ENCODE assay signal across 33 mouse cellular contexts in the genomic region with DNA sequence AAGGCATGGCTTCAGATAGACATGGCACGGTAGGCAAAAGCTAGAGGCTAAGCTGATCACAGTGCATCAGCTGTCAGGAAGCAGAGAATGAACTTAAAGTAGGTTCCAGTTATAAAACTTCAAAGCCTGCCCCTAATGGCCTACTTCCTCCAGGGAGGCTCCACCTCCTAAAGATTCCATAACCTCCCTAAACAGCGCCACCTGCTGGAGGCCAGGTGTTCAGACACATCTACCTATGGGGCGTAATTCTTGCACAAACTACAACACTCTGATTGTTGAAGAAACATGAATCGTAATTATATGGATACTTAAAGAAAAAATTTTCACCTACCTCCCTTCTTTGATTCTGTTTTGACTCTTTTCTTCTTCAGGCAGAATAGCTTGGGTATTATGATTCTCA.
DNase-seq lines count a peak whose midpoint lies in the region; ATAC-seq and TF ChIP-seq lines count a peak whose summit lies in the region.
"Had no signal": no experiment of that assay in that cellular context is flagged by ENCODE, and none has a peak within 500 bp of the region (broad histone marks: within the 10 kb centered on the region; RNA-seq: fewer than 3 reads in every experiment).

No protein-coding gene starts in this region.

- H3K4me2 ChIP-seq in hindbrain, postnatal 0 days (ENCODE audit: low read depth, low read length) = no peak overlapping the region
- no peak overlapping the region for H3K4me2 ChIP-seq in hindbrain, embryonic 12.5 days (replicated peaks)
- no peak overlapping the region for H3K4me2 ChIP-seq in liver, postnatal 0 days (ENCODE audit: low read depth, low read length)
- H3K4me2 ChIP-seq in liver, embryonic 11.5 days = no peak overlapping the region
- H3K4me2 ChIP-seq: embryonic facial prominence, embryonic 15.5 days; forebrain, embryonic 12.5 days; intestine, embryonic 15.5 days; limb, embryonic 13.5 days; midbrain, embryonic 15.5 days; stomach, embryonic 15.5 days had no signal

- TF ChIP-seq EP300 in liver, postnatal 0 days (IDR thresholded peaks at IDR 0.05; ENCODE audit: low read depth) = no peak

- H3K9ac ChIP-seq in hindbrain, postnatal 0 days (replicated peaks; ENCODE audit: low read length) = no peak overlapping the region
- no peak overlapping the region for H3K9ac ChIP-seq in hindbrain, embryonic 12.5 days
- H3K9ac ChIP-seq in liver, postnatal 0 days (replicated peaks) = no peak overlapping the region
- no peak overlapping the region for H3K9ac ChIP-seq in liver, embryonic 11.5 days (ENCODE audit: low read depth, low read length)
- H3K9ac ChIP-seq: embryonic facial prominence, embryonic 15.5 days; forebrain, embryonic 12.5 days; intestine, embryonic 15.5 days; limb, embryonic 13.5 days; midbrain, embryonic 15.5 days; stomach, embryonic 15.5 days had no signal

- no peak for DNase-seq in hindbrain, postnatal 0 days (ENCODE audit: low spot score)
- DNase-seq in liver, postnatal 0 days = no peak
- no peak for DNase-seq in liver, embryonic 11.5 days (ENCODE audit: low spot score)
- DNase-seq in ES-CJ7 (ENCODE audit: low read depth, low spot score) (peak; percentile 4), NIH3T3 (ENCODE audit: low read depth) (peak; percentile 3)
- DNase-seq in left cerebral cortex, adult 9 months (ENCODE audit: low spot score in 2 of 2) = no peak
- DNase-seq: adrenal gland, adult 2 months; adrenal gland, postnatal 36 days; cerebellum, adult 18-20 months; cerebellum, postnatal 10 days; gastrocnemius, postnatal 25 days; heart, adult 18-20 months; heart, postnatal 14 days; kidney, adult 2 months; kidney, postnatal 36 days; layer of hippocampus, postnatal 36 days; right cerebral cortex, postnatal 25 days; thymus, adult 2 months had no signal

- no peaks in the 10 kb centered on the region for H3K4me1 ChIP-seq in hindbrain, postnatal 0 days (ENCODE audit: insufficient read depth, low read length)
- H3K4me1 ChIP-seq in hindbrain, embryonic 12.5 days = no peaks in the 10 kb centered on the region
- H3K4me1 ChIP-seq in liver, postnatal 0 days (ENCODE audit: insufficient read depth) = no peaks in the 10 kb centered on the region
- H3K4me1 ChIP-seq in liver, embryonic 11.5 days (replicated peaks; ENCODE audit: control insufficient read depth, insufficient read depth, low read length) = no peaks in the 10 kb centered on the region
- H3K4me1 ChIP-seq: embryonic facial prominence, embryonic 10.5 days; embryonic facial prominence, embryonic 15.5 days; forebrain, embryonic 12.5 days; hindbrain, embryonic 10.5 days; intestine, embryonic 15.5 days; limb, embryonic 13.5 days; midbrain, embryonic 15.5 days; stomach, embryonic 15.5 days had no signal

- H3K9me3 ChIP-seq in hindbrain, postnatal 0 days (ENCODE audit: low read length) = no peaks in the 10 kb centered on the region
- no peaks in the 10 kb centered on the region for H3K9me3 ChIP-seq in hindbrain, embryonic 12.5 days (replicated peaks)
- H3K9me3 ChIP-seq in liver, postnatal 0 days (ENCODE audit: low read length) = peaks cover 3% of the 10 kb centered on the region
- no peaks in the 10 kb centered on the region for H3K9me3 ChIP-seq in liver, embryonic 11.5 days (ENCODE audit: control insufficient read depth, low read length)
- H3K9me3 ChIP-seq: embryonic facial prominence, embryonic 15.5 days; forebrain, embryonic 12.5 days; intestine, embryonic 15.5 days; midbrain, embryonic 15.5 days; stomach, embryonic 15.5 days had no signal

- peak; percentile 27; the same call in 1 of the 2 replicates for TF ChIP-seq CTCF in hindbrain, postnatal 0 days (IDR thresholded peaks at IDR 0.05; ENCODE audit: low read depth)
- peak; percentile 37 for TF ChIP-seq CTCF in liver, postnatal 0 days (IDR thresholded peaks at IDR 0.05; ENCODE audit: low read depth)

- H3K4me3 ChIP-seq in hindbrain, postnatal 0 days (ENCODE audit: low read length) = no peak overlapping the region
- H3K4me3 ChIP-seq in hindbrain, embryonic 12.5 days = no peak overlapping the region
- no peak overlapping the region for H3K4me3 ChIP-seq in liver, postnatal 0 days (ENCODE audit: low read depth, low read length)
- no peak overlapping the region for H3K4me3 ChIP-seq in liver, embryonic 11.5 days (ENCODE audit: low read depth, low read length)
- H3K4me3 ChIP-seq: embryonic facial prominence, embryonic 10.5 days; embryonic facial prominence, embryonic 15.5 days; forebrain, embryonic 12.5 days; hindbrain, embryonic 10.5 days; intestine, embryonic 15.5 days; limb, embryonic 13.5 days; midbrain, embryonic 15.5 days; stomach, embryonic 15.5 days had no signal

- no peaks in the 10 kb centered on the region for H3K27me3 ChIP-seq in hindbrain, postnatal 0 days (ENCODE audit: insufficient read depth, low read length)
- H3K27me3 ChIP-seq in hindbrain, embryonic 12.5 days = no peaks in the 10 kb centered on the region
- H3K27me3 ChIP-seq in liver, postnatal 0 days (ENCODE audit: insufficient read depth, low read length) = no peaks in the 10 kb centered on the region
- no peaks in the 10 kb centered on the region for H3K27me3 ChIP-seq in liver, embryonic 11.5 days (replicated peaks; ENCODE audit: control insufficient read depth, insufficient read depth, low read length)
- H3K27me3 ChIP-seq: embryonic facial prominence, embryonic 15.5 days; forebrain, embryonic 12.5 days; intestine, embryonic 15.5 days; limb, embryonic 13.5 days; midbrain, embryonic 15.5 days; stomach, embryonic 15.5 days had no signal

- no peak overlapping the region for H3K27ac ChIP-seq in hindbrain, postnatal 0 days
- no peak overlapping the region for H3K27ac ChIP-seq in hindbrain, embryonic 12.5 days
- no peak overlapping the region for H3K27ac ChIP-seq in liver, postnatal 0 days (ENCODE audit: low read depth)
- H3K27ac ChIP-seq in liver, embryonic 11.5 days (ENCODE audit: low read depth, low read length) = no peak overlapping the region
- H3K27ac ChIP-seq: embryonic facial prominence, embryonic 10.5 days; embryonic facial prominence, embryonic 15.5 days; forebrain, embryonic 12.5 days; hindbrain, embryonic 10.5 days; intestine, embryonic 15.5 days; limb, embryonic 13.5 days; macrophage; midbrain, embryonic 15.5 days; stomach, embryonic 15.5 days had no signal

- 90% methylated on average over 4 of the region's 4 CpGs for WGBS in hindbrain, postnatal 0 days
- WGBS in hindbrain, embryonic 12.5 days = 88% methylated on average over 4 of the region's 4 CpGs
- 70% methylated on average over 4 of the region's 4 CpGs for WGBS in liver, postnatal 0 days (ENCODE audit: insufficient replicate concordance)
- 82% methylated on average over 4 of the region's 4 CpGs for WGBS in liver, embryonic 11.5 days

- H3K36me3 ChIP-seq in hindbrain, postnatal 0 days (ENCODE audit: insufficient read depth, low read length) = no peaks in the 10 kb centered on the region
- no peaks in the 10 kb centered on the region for H3K36me3 ChIP-seq in hindbrain, embryonic 12.5 days
- H3K36me3 ChIP-seq in liver, postnatal 0 days (replicated peaks; ENCODE audit: insufficient read depth, low read length) = no peaks in the 10 kb centered on the region
- no peaks in the 10 kb centered on the region for H3K36me3 ChIP-seq in liver, embryonic 11.5 days (ENCODE audit: control insufficient read depth, insufficient read depth, low read length)
- H3K36me3 ChIP-seq: embryonic facial prominence, embryonic 10.5 days; embryonic facial prominence, embryonic 15.5 days; forebrain, embryonic 12.5 days; hindbrain, embryonic 10.5 days; intestine, embryonic 15.5 days; limb, embryonic 13.5 days; midbrain, embryonic 15.5 days; stomach, embryonic 15.5 days had no signal

- no peak for ATAC-seq in hindbrain, postnatal 0 days
- ATAC-seq in hindbrain, embryonic 12.5 days (ENCODE audit: low FRiP score) = no peak
- ATAC-seq in liver, postnatal 0 days = no peak
- ATAC-seq in liver, embryonic 11.5 days (replicated peaks; ENCODE audit: low FRiP score) = no peak
- no peak for ATAC-seq in megakaryocyte, adult 5-6 weeks (ENCODE audit: poor library complexity, severe bottlenecking)
- ATAC-seq: activated CD4-positive, CD25-positive, alpha-beta regulatory T cell, adult 4 months; CD4-positive, CD25-positive, alpha-beta regulatory T cell, adult 4 months; hindbrain, embryonic 16.5 days; intestine, embryonic 15.5 days; lung, postnatal 0 days; midbrain, embryonic 15.5 days had no signal

Comparison
In these comparisons a context has a peak if more than half of its experiments do, and no peak if none do; other contexts are left out.
1. DNase-seq: peak in ES-CJ7 (single experiment) and NIH3T3 (single experiment); none in hindbrain, postnatal 0 days (single experiment), liver, postnatal 0 days (single experiment), liver, embryonic 11.5 days (single experiment) and left cerebral cortex, adult 9 months (0 of 2).